Mouse (Mus musculus) CD4-positive helper T cell, adult 2 months (primary cell): ENCODE results near the gene Mrpl28.

Experiments
- DNase-seq: peaks from one replicate; pipeline ENCODE4 v3.0.0-alpha.2; 2012; ENCODE audit warnings: low read depth, missing footprints, low spot score

Mrpl28 gene

DNA sequence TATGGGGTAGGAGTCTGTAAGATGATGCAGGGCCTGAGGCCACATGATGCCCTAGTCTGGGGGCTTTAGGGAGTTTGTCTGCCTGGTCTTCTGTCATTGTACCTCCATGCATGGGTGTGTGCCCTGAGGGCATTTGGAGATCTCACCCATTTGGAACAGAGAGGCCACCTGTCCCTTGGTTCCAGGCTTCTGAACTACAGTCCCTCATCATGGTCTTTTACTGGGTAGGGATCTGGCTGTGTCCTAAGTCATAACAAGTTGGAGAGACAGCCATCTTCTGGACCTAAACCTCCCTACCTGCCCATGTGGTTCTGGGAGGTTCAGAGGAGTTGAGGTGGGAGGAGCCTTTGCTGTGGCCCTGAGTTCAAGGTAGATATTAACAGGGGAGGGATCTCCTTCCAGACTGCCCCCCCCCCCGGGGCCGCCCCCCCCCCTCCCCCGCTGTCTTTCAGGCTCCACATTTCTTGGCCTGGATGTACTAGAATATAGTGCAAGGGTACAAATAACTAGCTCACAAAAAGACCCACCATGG lies 7.3 kb upstream of the Mrpl28 start:
- no peak for DNase-seq

DNA sequence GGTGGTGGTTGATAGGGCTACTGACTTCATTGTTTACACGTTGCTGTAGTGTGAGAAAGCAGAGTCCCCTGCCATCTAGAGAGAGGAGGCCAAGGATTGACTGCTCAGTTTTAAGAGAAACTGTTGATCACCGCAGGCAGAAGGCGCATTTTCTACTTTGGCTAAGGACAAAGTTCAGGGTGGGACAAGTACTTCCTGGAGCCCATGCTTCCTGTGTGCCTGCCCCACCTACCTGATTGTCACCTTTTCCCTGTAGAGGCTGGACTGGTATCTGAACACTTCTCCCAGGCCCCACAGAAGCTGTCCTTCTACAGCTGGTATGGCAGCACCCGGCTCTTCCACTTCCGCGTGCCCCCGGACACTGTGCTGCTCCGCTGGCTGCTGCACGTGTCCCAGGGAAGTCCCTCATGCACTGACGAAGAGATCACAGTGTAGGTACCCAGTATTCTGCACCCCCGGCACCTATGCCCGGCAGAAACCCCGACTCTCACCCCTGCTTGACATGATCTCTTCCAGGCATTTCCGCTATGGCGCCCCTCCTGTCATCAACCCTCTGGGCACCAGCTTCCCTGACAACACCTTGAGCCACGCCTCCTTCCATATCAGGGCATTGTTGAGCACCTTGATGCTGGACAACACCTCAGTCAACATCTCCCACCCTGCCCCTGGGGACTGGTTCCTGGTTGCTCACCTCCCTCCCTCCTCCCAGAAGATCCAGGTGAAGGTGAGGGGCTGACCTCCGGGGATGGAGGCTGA lies 6.6 kb upstream of the Mrpl28 start:
- DNase-seq: no peak

DNA sequence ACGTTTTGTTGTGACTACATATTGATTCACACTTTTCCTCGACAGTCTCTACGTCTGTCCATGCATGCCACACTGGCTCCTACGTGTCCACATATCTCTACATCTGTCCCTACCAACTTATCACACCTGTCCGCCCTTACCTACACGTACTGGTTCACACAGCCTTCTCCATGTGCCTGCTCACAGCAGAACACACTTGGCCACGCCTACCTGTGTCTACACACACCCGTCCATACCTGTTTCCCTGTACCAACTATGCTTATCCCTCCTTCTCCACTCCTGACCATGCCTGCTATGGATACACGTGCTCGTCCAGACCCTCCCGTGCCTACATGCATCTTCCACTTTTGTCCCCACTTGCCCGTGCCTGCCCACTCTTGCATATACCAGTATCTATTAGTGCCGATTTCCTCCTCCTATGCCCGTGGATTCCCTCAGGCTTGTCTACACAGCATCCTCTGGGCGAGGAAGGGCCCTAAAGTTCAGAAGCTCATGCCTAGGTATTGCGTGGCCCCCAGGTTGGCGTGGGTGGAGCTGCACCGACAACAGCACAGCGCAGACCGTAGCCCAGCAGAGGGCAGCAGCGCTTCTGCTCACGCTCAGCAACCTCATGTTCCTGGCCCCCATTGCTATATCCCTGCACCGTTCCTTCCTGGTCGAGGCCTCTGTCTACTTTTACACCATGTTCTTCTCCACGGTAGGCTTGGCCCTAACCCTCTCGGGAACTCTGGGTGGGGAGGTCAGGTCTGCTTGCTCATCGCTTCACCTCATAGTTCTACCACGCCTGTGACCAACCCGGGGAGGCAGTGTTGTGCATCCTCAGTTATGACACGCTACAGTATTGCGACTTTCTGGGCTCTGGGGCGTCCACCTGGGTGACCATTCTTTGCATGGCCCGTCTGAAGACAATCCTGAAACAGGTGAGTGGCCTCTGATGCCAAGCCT lies 3.3 kb upstream of the Mrpl28 start:
- peak; percentile 85 for DNase-seq

DNA sequence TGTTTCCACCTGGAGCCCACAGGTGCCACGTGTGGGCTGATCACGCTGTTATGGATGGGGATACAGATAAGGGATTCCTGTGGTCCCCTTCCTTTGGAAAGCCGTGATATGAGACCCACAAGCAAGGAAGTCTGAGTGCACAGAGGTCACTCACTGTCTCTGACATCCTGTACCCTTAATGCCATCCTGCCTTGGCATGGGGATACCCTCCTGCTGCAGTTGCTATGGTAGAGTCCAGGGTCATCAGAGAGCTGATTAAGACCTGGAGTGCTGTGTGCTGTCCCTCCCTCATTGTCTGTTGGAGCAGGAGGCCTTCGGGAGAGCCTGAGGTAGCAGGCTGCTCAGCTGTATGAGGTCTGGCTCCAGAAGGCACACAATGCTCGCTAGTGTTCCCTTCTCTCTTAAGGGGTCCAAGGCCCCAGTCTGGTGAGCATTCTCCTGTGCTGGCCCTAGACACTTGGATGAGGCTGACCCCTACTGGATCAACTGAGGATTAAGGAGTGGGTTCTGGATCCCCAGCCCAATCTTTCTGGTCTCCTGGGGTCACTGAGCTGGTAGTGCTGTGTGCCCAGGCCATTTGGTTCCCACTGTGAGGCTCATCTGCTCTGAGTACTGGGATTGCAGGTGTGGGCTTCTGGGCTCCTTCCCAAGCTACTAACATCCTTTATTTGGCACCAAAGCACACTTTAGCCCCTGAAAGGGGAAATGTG lies 714 bp upstream of the Mrpl28 start:
- no peak for DNase-seq

DNA sequence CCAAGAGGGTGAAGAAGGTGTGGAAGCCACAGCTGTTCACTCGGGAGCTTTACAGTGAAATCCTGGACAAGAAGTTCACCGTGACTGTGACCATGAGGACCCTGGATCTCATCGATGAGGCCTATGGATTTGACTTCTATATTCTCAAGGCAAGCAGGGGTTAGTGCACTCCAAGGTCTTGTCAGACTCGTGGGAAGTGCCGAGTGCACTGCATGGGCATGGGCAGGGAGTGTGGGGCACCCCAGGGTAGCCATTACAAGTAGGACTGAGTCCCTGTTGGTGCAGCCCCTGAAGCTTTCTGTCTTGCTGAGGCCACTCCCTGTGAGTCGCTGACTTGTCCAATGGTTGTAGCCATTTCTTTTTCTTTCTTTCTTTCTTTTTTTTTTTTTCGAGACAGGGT lies 1.3 kb downstream of the Mrpl28 start:
- DNase-seq: no peak

DNA sequence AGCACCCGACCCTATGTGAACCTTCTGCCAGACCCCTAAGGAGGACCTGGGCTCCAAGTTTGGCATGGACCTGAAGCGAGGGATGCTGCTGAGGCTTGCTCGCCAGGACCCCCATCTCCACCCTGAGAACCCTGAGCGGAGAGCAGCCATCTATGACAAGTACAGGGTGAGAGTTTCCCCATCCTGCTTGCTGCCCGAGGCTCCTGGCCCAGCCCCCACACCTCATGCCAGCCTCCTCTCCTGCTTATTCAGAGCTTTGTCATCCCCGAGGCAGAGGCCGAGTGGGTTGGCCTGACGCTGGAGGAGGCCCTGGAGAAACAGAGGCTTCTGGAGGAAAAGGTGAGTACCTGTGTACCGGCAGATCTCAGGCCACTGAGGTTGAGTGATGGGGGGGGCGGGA lies 1.9 kb downstream of the Mrpl28 start:
- no peak for DNase-seq

DNA sequence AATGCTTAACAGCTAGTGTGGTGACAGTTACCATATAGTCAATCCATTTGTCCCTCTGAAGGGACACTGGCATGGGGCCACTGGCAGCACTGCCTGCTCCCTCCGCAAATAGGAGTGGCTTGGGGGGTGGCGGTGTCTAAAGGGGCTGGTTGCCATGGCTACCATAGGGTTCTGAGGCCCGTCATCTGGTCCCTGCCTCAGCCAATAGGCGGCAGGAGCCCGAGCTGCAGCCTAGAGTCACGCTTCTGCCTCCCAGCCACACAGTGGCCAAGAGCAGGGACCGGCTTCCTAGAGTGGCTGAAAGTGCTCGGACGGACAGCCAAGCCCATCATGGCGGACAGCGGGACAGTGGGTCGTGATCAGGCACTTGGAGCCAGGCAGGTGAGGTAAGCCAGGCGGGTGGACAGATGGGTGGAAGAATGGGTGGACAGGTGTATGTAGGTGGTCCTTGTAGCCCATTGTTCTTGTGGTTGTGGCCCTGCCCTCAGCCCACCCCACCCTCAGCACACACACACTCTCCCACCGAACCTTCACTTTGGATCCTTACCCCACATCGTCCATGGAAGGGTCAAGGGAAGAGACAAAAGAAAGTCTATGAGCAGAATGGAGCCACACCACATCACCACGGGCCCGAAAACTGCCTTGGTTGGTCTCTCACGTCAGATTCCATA lies 7.9 kb downstream of the Mrpl28 start:
- DNase-seq: no peak

DNA sequence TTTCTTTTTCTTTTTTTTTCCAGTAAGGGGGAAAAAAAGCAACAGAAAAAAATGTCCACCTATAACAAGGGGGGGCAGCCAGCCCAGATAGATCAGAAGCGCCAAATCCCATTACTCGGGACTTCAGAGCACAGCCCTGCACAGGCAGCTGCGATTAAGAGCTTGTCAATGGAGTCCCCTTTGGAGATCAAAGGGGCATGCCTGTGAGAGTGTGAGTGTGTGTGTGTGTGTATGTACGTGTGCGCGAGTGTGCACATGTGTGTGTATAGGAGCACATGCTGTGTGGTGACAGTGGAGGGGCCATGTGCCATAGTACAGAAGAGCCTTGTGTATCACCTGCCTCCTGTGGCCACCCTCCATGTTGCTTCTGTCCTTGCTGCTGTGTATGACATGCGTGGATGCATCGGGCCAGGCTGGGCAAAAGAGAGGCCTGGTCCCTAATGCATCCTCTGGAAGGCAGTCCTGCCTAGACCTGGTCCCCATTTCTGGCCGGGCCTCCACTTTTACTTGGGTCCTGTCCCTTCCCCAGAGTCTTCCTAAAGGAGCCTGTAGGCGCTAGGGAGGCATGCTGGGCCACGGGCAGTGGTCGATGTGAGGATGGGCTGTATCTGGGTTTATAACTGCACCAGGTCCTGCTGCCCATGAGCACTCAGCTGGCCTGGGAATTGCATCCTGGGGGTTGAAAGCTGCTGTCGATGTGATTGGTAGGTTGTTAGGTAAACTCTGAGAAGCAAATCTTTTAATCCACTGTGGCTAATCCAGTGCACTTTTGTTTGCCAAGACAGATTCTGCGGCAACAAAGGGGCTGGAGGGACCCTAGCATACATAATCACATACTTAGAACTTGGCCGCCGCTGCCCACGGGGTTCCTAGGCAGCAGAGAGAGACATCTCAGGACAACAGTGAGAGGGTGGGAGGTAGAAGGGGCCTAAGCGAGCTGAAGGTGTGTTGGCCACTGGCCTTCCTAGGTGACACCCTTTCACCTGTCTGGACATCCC lies 8.9 kb downstream of the Mrpl28 start:
- no peak for DNase-seq

DNA sequence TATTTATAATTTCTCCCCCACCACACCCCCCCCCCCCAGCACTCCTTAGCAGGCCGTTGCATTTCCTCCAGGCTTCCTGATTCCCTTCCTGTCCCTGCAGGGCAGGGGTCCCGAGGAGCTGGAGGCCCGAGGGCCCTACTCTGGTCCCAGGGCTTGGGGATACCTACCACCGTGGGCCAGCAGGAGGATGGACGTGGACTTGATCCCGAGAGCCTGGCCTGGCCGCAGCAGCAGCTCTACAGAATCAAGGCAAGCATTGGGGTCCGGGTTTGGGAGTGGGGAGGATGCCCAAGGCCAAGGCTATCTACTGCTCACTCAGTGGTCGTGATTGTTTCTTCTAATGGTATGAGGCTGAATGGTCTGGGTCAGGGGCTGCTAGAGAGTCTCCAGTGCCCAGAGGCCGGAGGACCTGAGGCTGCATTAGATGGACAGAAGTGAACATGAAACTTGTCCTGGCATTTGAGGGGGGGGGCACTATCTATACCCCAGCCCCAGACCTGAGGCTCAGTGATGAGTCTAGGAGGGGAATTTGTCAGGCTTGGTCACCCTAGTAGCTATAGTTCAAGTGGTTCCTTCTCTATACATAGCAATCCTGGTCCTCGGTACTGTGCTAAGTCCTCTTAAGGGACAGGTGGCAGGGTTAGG lies 13.9 kb downstream of the Mrpl28 start:
- peak; percentile 22 for DNase-seq

DNA sequence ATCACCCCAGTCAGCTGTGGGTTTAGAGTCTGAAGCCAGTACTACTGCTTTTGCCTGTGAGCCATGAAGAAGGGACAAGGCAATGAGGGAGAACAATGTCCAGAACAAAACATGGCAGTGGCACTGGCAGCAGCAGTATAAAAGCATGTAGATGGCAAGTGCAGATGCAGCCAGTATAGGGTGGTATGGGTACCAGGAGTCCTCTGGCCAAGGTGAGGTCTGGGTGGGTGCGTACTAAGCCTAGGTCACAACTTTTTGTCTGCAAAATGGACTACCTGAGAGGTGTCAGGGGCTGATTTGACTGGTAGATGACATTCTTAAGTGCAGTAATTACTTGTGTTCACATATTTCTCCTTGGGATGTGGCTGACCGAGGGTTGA lies 14.4 kb downstream of the Mrpl28 start:
- no peak for DNase-seq

DNA sequence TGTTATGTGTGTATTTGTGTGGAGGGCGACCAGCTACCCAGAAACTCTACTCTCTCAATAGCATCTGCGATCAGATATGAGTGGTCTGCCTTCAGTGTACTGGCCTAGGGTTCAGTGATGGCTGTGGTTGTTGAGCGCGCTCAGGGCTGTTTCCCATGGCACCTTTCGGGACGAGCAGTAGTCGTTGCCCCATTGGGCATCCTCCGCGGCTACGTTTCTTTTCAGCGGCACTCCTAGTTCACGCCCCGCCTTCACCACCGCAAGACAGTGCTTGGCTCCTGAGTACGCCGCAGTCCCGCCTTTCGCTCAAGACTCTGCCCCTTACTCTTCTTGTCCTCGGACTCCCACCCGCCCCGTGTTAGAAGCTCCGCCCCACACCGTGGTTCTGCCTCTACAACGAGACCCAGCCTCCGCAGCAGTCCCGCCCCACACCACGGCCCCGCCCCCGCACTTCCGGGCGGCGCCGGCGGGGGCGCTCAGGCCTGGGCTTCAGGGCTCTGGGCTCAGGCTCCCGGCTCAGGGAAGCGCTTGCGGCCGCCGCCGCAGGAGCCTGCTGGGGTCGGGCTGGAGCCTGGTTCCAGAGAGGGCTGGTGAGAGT lies 15.0 kb downstream of the Mrpl28 start, which contains the start of gene Axin1:
Gene Axin1, plus strand, starts transcription at position 450 of the 598 bp plus-strand sequence.
- DNase-seq: peak; percentile 99

DNA sequence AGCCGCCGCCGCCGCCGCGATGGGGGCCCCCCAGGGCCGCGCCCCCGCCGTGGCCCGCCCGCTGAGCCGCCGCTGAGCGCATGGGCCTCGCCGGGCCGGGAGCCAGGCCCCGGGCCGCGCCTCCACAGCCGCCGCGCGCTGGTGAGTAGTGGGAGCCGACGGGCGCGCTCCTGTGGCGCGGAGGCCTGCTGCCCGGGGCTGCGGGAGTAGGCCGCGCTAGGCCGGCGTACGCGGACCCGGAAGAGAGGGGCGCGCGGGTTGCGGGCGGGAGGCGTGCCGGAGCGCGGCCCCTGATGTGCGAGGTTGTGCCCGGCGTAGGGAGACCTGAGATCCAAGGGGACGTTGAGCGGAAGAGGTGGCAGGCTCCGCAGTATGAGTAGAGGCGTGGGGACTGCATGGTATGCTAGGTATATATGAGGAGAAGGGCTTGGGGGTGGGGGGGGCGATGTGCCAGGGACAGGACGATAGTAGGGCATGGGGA lies 15.6 kb downstream of the Mrpl28 start:
- DNase-seq: peak; percentile 77

DNA sequence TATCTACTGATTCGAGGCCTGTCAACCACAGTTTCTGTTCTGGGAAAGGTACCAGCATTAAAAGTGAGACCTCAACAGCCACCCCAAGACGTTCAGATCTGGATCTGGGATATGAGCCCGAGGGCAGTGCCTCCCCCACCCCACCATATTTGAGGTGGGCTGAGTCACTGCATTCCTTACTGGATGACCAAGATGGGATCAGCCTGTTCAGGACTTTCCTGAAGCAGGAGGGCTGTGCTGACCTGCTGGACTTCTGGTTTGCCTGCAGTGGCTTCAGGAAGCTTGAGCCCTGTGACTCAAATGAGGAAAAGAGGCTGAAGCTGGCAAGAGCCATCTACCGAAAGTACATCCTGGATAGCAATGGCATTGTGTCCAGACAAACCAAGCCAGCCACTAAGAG lies 19.5 kb downstream of the Mrpl28 start:
- DNase-seq: no peak

DNA sequence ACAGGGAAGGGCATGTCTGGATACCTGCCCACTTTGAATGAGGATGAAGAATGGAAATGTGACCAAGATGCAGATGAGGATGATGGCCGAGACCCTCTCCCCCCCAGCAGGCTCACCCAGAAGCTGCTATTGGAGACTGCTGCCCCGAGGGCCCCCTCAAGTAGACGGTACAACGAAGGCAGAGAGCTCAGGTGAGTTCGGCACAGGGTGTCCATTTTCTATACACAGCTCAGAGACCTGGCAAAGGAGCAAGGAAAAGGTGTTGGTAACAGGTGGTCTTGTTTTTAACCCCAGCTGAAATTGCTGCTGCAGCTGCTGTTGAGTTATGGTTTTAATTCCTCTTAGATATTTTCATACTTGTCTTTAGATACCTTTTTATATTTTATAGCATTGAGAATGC lies 20.1 kb downstream of the Mrpl28 start:
- DNase-seq: no peak

DNA sequence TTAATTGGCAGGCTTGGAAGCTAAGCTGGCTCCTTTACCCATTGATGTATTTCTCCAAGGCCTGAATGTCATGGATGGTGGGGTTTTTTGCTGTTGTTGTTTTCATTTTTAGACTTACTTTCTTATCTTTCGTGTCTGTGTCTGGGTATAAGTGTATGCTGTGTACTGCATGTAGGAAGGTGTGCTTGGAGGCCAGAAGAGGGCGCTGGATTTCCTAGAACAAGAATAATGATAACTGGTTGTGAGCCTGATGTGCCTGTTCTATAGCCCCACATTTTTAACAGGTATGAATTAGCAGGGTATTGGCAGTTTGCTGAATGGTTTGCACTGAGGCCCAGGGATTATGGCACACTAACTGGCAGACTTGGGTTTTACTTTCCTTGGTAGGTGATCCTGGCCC lies 25.8 kb downstream of the Mrpl28 start:
- no peak for DNase-seq

DNA sequence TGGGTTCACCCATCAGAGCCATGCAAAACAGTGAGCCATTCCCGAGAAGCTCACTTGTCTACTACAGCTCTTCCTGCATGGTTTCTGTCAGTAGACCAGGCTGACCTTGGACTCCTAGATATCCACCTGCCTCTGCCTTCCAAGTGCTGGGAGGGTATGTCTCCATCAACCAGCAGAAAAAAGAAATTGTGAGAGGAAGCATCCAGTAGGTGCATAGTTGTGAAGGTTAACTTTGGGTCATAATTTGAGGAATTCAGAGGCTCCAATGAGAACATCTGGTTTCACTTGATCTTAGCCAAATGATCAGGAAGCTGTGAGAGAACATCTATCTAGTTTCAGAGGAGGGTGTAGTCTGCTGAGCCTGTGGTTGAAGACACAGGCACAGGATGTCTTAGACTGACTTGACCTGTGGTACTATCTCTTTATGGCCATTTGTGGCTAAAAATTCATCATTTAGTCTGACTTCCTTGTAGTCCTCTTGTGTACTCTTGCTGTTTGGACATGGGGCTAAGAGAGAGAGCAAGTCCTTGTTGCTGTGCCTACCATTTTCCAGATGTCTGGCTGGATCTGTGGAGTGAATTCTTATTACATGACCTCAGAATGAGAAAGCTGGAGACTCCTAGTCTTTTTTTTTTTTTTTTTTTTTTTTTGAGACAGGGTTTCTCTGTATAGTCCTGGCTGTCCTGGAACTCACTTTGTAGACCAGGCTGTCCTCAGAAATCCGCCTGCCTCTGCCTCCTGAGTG lies 28.8 kb downstream of the Mrpl28 start:
- DNase-seq: no peak

DNA sequence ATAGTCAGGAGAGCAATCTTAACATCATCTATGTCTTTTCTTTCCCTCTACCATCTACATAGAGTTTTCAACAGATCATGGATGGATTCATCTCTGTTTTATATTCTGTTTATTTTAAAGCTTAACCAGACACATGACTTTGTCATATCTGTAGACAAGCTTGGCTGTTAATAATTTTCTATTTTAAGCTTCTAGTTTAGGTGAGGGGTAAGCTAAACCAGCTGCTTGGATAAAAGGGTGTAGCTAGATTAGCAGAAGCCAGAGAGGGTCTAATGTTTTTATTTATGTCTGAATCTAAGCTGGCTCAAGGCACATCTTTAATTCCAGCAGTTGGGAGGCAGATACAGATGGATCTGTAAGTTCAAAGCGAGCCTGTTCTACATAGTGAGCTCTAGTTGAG lies 39.4 kb downstream of the Mrpl28 start:
- DNase-seq: no peak

DNA sequence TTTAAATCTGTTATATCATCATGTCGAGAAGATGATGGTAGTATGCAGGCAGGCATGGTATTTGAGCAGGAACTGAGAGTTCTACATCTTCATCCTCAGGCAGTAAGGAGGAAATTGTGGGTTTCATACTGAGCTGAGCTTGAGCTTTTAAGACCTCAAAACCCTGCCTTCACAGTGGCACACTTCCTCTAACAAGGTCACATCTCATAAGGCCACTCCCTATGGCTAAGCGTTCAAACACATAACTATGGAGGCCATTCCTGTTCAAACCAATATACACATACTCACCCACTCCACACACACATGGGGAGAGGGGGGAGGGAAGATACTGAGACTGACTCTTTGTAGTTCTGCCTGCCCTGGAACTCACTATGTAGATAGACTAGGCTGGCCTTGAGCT lies 44.7 kb downstream of the Mrpl28 start:
- peak; percentile 83 for DNase-seq
